Mouse (Mus musculus) midbrain, embryonic 12.5 days (tissue): ENCODE data around the gene Fgf8. TPM values are rescaled to one million over a fixed set of nuclear protein-coding genes. Genes with fewer than 3 reads are reported as not detected.

Experiments
- ATAC-seq: fragments of 200-750 bp; cut with Nextera tagmentation; 2 replicates; pipeline ENCODE4 v1.8.0; 2017; ENCODE audit warnings: low read depth, moderate TSS enrichment, moderate library complexity; ENCODE audit not compliant: low FRiP score
- H3K27ac ChIP-seq: fragments of 300-500 bp; sonication (generic); replicated peaks from 2 replicates; pipeline ENCODE4 v1.5.1; 2016; ENCODE audit warnings: mild to moderate bottlenecking
- H3K27me3 ChIP-seq: fragments of 300-500 bp; sonication (generic); 2 replicates; pipeline ENCODE4 v1.6.1; 2016; ENCODE audit warnings: mild to moderate bottlenecking
- H3K36me3 ChIP-seq: fragments of 300-500 bp; sonication (generic); 2 replicates; pipeline ENCODE4 v1.6.1; 2016
- H3K4me1 ChIP-seq: fragments of 300-500 bp; sonication (generic); 2 replicates; pipeline ENCODE4 v1.6.1; 2016
- H3K4me2 ChIP-seq: fragments of 300-500 bp; sonication (generic); replicated peaks from 2 replicates; pipeline ENCODE4 v1.6.1; 2016; ENCODE audit warnings: mild to moderate bottlenecking, moderate library complexity
- H3K4me3 ChIP-seq: fragments of 300-500 bp; sonication (generic); 2 replicates; pipeline ENCODE4 v1.5.1; 2016; ENCODE audit warnings: mild to moderate bottlenecking
- H3K9ac ChIP-seq: fragments of 300-500 bp; sonication (generic); replicated peaks from 2 replicates; pipeline ENCODE4 v1.6.1; 2016; ENCODE audit warnings: mild to moderate bottlenecking, moderate library complexity
- H3K9me3 ChIP-seq: fragments of 300-500 bp; sonication (generic); 2 replicates; pipeline ENCODE4 v1.6.1; 2016; ENCODE audit warnings: mild to moderate bottlenecking
- WGBS: fragments of 180-500 bp; shearing (Covaris S2); methylation state at CpG from one replicate; pipeline ENCODE4 v1.1.7; 2016; 5-methylcytosine and 5-hydroxymethylcytosine counted together
- polyA plus RNA-seq: library from polyadenylated mRNA; unstranded; fragments of >200 nt; fragmentation: Nextera tagmentation; extraction: Ambion mirVana; gene quantifications from 2 replicates; pipeline ENCODE4 v1.2.1, GENCODE M21; 2016

Fgf8 gene
- polyA plus RNA-seq, 1 experiment from 2014 or later, result 4.3 TPM

GRCm38 (mm10) chr19:45747028-45747867 is 4.5 kb upstream of the Fgf8 start:
- ATAC-seq, result no peak
- Histone ChIP-seq H3K4me2 (no peak overlapping the region), H3K27me3 (peaks cover 62% of the 10 kb centered on the region), H3K27ac (no peak overlapping the region), H3K36me3 (peaks cover 8% of the 10 kb centered on the region), H3K4me3 (no peak overlapping the region), H3K9ac (no peak overlapping the region), H3K4me1 (peaks cover 39% of the 10 kb centered on the region), H3K9me3 (no peaks in the 10 kb centered on the region)
- 39% methylated on average over 11 of the region's 11 CpGs for WGBS

- ATAC-seq, result no peak
- WGBS, result 10% methylated on average over 29 of the region's 29 CpGs
- Histone ChIP-seq H3K4me3 (no peak overlapping the region), H3K27ac (no peak overlapping the region), H3K9me3 (no peaks in the 10 kb centered on the region), H3K4me1 (peaks cover 46% of the 10 kb centered on the region), H3K9ac (no peak overlapping the region), H3K27me3 (peaks cover 70% of the 10 kb centered on the region), H3K36me3 (peaks cover under 1% of the 10 kb centered on the region; the same call in 1 of the 2 replicates), H3K4me2 (no peak overlapping the region)
These were observed 3.7 kb upstream of the Fgf8 start for GRCm38 (mm10) chr19:45746153-45747020.

- ATAC-seq, result no peak
- Histone ChIP-seq H3K36me3 (no peaks in the 10 kb centered on the region), H3K27me3 (peaks cover 78% of the 10 kb centered on the region), H3K4me1 (peaks cover 46% of the 10 kb centered on the region), H3K9ac (no peak overlapping the region), H3K27ac (no peak overlapping the region), H3K9me3 (no peaks in the 10 kb centered on the region), H3K4me3 (no peak overlapping the region), H3K4me2 (no peak overlapping the region)
- 2% methylated on average over 32 of the region's 32 CpGs for WGBS
These were observed 2.8 kb upstream of the Fgf8 start for GRCm38 (mm10) chr19:45745344-45746152.

- H3K27ac ChIP-seq, result no peak overlapping the region
- no peaks in the 10 kb centered on the region for H3K9me3 ChIP-seq
- H3K27me3 ChIP-seq, result peaks cover 94% of the 10 kb centered on the region
- no peak overlapping the region for H3K9ac ChIP-seq
- ATAC-seq, result no peak
- no peaks in the 10 kb centered on the region for H3K36me3 ChIP-seq
- WGBS, result 18% methylated on average over 7 of the region's 7 CpGs
- peaks cover 41% of the 10 kb centered on the region for H3K4me1 ChIP-seq
- no peak overlapping the region for H3K4me3 ChIP-seq
- H3K4me2 ChIP-seq, result no peak overlapping the region
These were observed 904 bp upstream of the Fgf8 start for GRCm38 (mm10) chr19:45743619-45744018.

- H3K4me2 ChIP-seq, result peak overlapping the region; percentile 55
- 1% methylated on average over 22 of the region's 44 CpGs for WGBS
- no peak for ATAC-seq
- H3K4me3 ChIP-seq, result peak overlapping the region; percentile 41
- H3K4me1 ChIP-seq, result peaks cover 35% of the 10 kb centered on the region
- no peaks in the 10 kb centered on the region for H3K9me3 ChIP-seq
- no peak overlapping the region for H3K9ac ChIP-seq
- no peak overlapping the region for H3K27ac ChIP-seq
- no peaks in the 10 kb centered on the region for H3K36me3 ChIP-seq
- H3K27me3 ChIP-seq, result peaks cover 94% of the 10 kb centered on the region
These were observed 365 bp upstream of the Fgf8 start for GRCm38 (mm10) chr19:45742984-45743575.

- Histone ChIP-seq H3K27ac (no peak overlapping the region), H3K4me1 (peaks cover 40% of the 10 kb centered on the region), H3K27me3 (peaks cover 99% of the 10 kb centered on the region), H3K9me3 (no peaks in the 10 kb centered on the region), H3K4me3 (peak overlapping the region; percentile 41), H3K36me3 (no peaks in the 10 kb centered on the region), H3K4me2 (peak overlapping the region; percentile 55; the same call in 1 of the 2 replicates), H3K9ac (no peak overlapping the region)
- no peak for ATAC-seq
- WGBS, result 1% methylated on average over 45 of the region's 45 CpGs
These were observed 1.1 kb downstream of the Fgf8 start for GRCm38 (mm10) chr19:45741431-45742217.

- WGBS, result 0% methylated on average over 7 of the region's 7 CpGs
- ATAC-seq, result no peak
- Histone ChIP-seq H3K4me3 (no peak overlapping the region), H3K9me3 (no peaks in the 10 kb centered on the region), H3K27ac (no peak overlapping the region), H3K36me3 (no peaks in the 10 kb centered on the region), H3K4me1 (peaks cover 41% of the 10 kb centered on the region), H3K4me2 (no peak overlapping the region), H3K27me3 (peaks cover 99% of the 10 kb centered on the region), H3K9ac (no peak overlapping the region)
These were observed 1.9 kb downstream of the Fgf8 start for GRCm38 (mm10) chr19:45740817-45741216.

- Histone ChIP-seq H3K4me2 (no peak overlapping the region), H3K4me3 (no peak overlapping the region), H3K4me1 (peaks cover 38% of the 10 kb centered on the region), H3K27me3 (peaks cover 99% of the 10 kb centered on the region), H3K36me3 (no peaks in the 10 kb centered on the region), H3K27ac (no peak overlapping the region), H3K9ac (no peak overlapping the region), H3K9me3 (no peaks in the 10 kb centered on the region)
- WGBS, result 5% methylated on average over 13 of the region's 13 CpGs
- ATAC-seq, result no peak
These were observed 2.5 kb downstream of the Fgf8 start for GRCm38 (mm10) chr19:45740233-45740632.

GRCm38 (mm10) chr19:45738521-45738920 is 4.2 kb downstream of the Fgf8 start:
- Histone ChIP-seq H3K9ac (no peak overlapping the region), H3K9me3 (no peaks in the 10 kb centered on the region), H3K36me3 (no peaks in the 10 kb centered on the region), H3K4me3 (no peak overlapping the region), H3K27ac (no peak overlapping the region), H3K4me1 (peaks cover 41% of the 10 kb centered on the region), H3K27me3 (peaks cover 99% of the 10 kb centered on the region), H3K4me2 (no peak overlapping the region)
- 55% methylated on average over 5 of the region's 5 CpGs for WGBS
- ATAC-seq, result no peak

- Histone ChIP-seq H3K4me3 (no peak overlapping the region), H3K27ac (no peak overlapping the region), H3K27me3 (peaks cover 99% of the 10 kb centered on the region), H3K9me3 (no peaks in the 10 kb centered on the region), H3K4me2 (no peak overlapping the region; the same call in 1 of the 2 replicates), H3K9ac (no peak overlapping the region), H3K36me3 (no peaks in the 10 kb centered on the region), H3K4me1 (peaks cover 38% of the 10 kb centered on the region)
- ATAC-seq, result no peak
- 56% methylated on average over 10 of the region's 10 CpGs for WGBS
These were observed 4.8 kb downstream of the Fgf8 start for GRCm38 (mm10) chr19:45737846-45738484.
